Mouse (Mus musculus) adrenal gland, postnatal 14 days (tissue): ENCODE measurements at regions not wholly inside any gene's neighbourhood (a gene's known extent, or its start where the extent isn't known, plus 50 kb on each side); places are given as distances from the start of the nearest gene placed in this dataset.

ENCODE experiments used
- DNase-seq: peaks from one replicate; pipeline ENCODE4 v3.0.0; 2021; ENCODE audit warnings: mixed read lengths

DNA sequence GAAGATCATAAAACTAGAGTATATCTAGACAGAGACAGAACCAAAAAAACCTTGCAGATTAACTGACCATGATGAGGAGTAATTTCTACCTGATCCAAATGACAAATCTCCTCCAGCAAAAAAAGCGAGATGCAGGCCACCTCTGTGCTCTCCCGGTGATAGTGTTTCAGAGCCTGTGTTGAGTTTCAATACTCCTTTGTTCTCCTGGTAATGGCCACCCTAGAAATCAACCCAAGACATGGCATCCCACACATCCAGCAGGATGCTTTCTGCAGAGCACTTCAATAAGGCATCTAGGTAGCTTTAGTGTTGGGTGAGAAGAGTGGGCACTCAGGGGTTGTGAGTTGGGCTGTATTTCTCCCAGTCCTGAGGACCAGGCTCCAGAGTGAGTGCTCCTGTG is 371.3 kb upstream of the Sall1 start:
- DNase-seq = no peak

DNA sequence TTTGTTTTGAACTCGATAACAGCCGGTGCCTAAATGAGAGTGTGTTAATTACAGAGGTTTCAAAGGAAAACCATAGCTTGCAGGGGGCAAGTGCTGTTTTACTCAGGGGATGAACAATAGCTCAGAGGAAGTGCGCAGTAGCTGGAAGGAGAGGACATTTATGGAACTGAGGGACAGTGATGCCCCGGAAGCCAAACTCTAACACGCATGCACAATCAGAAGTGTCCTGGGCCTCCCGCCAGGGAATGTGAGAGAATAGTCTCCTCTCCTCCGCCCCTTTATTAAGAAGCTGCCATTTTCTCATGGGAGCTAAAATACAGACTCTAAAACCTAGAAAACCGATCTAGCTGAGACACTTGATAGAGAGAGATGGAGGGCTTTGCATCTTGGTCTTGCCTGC is 368.5 kb upstream of the Sall1 start:
- no peak for DNase-seq

DNA sequence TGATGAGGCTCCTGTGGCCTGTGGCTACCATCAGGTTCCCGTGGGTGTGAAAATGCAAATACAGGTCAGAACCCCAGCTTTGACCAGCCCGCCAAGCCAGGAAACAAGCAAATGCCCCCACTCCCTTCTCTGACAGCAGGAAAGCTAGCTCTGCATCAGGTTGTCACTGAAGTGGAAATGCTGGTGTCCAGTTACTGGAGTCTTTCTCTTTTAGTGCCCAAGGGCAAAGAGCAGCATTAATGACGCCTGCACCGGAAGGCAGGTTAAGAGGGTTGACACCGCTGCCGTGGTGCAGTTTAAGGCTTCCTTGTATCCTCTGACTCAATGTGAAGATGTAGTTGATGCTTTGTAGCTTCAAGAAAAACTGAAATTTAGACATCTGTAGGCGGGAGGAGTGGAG is 368.1 kb upstream of the Sall1 start:
- no peak for DNase-seq

DNA sequence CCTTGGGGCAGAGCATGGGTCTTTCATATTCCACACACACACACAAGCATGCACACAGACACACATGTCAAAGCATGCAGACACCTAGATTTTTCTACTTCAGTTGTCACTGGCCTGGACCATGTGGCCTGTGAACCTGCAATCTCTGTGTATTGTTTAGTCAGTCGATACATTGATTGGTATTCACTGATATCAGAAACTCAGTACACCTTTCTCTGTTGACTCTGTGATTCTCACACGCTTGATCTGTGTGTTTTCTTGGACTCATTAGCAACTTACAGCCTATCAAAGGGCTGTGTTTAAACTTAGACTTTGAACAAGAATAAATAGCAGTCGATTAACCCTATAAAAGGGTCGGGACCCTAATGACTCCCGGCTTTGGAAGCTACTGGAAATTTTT is 362.7 kb upstream of the Sall1 start:
- DNase-seq = no peak

DNA sequence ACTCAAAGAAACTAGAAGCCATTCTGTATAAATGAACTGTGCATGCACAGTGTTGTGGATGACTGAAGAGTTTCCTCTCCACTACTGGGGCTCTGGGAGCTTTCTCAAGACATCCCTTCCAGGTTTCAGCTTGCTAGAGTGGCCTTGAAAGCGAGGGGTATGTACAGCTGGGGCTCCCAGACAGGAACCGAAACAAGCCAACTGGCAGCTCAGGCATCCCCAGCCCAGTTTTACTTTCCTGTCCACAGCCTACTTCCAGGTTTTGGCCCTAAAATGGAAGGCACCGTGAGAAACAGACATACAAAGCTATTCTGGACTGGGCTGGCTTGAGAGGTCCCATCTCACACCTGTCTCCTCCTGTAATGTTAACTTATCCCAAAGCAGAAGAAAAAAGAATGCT is 360.3 kb upstream of the Sall1 start:
- DNase-seq = no peak

DNA sequence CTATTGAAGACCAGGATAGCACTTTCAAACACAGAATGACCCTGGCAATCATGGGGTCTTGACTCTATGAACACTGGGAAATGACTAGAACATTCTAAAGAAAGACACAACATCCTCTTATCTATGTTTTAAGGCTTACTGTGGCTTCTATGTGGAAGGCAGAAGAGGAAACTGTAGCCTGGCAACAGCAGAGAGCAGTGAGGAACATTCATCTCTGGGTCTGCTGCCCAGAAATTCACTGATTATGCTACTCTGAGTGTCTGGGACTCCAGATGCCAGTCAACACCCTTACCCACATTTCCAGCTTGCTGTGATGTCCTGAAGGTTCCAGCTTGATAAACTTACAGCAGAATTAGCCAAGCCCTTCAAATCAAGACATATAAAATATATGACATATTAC is 352.7 kb upstream of the Sall1 start:
- no peak for DNase-seq

DNA sequence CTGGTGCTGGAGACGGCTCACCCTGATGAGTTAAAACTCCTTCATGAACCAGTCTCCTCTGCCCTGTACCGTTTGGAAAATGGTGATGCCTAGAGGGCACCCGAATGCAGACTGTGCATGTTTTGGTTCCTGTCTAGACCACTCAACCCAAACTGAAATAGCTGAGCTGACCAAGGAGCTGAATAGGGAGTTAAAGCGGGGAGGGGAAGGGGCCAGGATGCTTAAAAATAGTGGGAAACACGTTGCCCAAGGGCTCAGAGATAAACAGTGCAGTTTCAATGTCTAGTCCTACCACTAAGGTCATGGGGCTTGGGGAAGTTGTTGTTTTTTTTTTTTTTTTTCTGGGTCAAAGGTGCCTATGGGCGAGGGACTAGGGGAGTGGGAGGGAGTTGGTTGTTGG is 348.8 kb upstream of the Sall1 start:
- DNase-seq = no peak

DNA sequence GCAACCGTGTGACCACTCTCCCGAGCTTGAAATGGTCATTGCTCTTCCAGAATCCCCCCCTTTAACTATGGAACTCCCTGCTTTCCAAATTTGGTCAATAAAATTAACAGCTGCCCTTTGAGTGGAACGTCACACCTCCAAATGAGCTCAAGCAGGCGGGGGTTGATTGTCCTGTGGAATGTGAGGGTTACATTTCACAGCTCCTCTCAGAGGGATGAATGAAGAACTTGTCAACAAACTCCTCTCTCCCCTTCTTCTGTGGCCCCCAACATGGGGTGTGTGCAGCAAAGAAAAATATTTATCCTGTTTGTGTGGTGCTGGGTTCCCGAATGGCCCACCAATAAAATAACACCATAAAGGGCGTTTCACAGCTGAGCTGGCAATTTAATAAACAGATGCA is 344.8 kb upstream of the Sall1 start:
- no peak for DNase-seq

DNA sequence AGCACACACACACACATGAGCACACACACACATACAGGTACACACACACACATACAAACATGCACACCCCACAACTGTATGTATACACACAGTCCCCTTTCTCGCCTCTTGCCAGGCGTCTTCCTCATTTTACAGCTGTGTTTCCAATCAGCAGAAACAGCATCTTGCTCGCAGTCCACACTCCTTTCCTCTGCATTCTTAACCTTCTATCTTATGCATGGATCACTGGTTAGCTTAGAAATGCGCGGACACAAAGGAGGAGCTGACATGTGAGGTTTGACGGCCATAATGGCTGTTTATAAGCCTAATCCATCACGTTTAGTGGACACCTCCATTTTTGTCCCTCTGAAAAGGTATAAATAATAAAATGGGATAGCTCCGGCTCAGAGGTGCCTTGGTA is 343.3 kb upstream of the Sall1 start:
- DNase-seq = no peak

DNA sequence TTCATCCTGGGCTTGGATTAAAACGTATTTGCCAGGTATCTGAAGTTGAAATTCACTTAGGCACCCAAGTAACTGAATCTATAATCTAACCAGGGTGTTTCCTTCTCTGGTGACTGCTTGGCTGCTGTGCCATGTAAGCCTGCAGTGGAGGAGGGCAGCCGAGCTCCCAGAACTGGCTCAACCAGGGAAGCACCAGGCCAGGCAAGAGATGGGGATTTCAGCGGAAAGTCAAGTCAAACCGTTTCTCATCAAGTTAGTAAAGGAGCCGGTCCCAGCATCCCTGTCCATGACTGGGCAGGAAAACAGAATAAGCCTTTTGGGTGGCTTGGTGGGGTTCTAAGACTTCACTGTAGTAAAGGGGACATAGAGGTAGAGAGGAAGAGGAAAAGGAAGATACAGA is 341.1 kb upstream of the Sall1 start:
- DNase-seq = no peak

DNA sequence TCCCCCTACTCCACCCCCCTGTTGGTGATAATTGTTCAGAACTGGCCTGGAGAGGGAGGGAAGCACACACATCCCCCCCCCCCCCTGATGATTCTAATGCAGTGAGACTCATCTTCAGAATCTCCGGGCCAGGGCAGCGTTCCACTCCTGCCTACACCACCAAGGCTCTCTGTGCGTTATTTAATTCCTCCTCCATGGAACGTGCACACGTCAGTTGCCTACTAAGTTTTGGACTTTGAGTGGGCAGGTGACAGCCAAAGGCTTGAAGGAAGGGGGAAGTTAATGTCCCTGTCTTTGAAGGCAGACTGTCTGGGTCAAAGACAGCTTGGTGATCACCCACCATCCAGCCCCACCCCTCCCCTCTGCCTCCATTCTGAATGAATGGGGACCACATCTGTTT is 339.8 kb upstream of the Sall1 start:
- DNase-seq = no peak

DNA sequence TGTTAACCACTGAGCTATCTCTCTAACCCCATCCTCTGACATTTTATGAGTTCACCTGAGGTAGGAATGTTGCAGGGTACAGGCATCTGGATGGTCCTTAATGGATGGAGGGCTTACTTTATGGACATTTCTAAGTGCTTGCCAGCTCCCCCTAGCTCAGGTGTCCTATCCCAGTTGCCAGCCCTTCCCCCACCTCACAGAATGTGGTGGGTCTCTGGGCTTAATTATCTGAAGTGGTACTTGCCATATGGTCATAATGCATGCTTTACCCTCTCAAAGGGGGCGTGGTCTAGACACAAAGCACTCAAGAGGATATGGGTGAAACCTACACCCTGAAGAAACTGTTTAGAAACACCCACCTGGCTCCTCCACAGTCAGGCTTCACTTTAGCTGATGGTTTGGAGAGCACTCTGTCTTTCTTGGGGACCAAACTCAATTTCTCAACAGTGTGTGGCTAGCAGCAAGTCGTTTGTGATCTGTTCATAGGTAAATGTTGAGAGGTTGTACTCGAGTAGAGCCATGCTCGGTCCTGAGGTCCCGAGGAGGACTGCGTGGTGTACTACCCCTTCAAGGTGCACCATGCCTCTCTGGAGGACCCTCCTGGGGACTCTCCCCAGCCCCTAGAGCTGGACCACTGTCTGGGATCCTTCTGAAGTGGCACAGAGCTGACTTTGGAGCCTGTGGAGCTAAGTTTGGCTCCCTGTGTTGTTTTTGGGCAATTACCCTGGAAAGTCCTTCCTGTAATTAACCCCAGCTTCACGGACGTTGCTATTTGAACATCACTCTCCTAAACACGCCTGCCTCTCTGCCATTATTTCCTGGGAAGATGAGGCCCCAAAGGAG is 338.8 kb upstream of the Sall1 start:
- DNase-seq = no peak

DNA sequence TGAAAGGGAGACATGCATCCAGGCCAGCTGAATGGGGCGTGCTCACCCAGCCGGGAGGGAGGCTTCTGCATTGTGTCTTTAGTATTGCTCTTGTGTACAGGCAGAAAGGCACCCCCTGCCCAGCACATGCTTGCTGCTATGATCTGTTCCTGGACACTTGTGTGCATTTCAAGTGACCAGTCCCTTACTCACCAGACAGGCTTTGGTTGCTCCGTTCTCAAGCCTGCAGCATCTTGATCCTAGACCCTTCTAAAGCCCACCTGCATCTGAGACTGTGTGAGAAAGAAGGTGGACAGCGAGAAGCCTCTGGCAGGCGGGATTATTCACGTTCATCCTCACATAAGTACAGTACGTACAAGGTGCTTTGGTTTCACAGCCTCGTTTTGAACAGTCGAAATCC is 336.5 kb upstream of the Sall1 start:
- no peak for DNase-seq

DNA sequence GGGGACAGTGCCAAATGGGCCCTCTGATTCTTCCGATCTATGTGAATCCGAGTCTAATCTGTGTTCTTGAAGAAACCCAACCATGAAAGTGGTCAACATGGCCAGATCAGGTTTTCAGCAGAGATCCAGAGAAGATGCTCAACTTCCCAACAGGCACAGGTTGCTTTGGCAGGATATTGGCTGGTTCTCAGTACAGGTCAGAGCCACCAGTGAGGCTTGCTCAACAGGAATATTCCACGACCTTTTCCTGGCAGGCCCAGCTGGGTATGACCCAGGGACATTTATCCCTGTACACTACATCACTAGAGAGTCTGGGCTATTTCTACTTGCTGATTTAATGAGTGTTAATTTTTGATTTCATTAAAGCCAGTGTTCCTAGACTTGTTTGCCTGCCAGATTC is 328.8 kb upstream of the Sall1 start:
- no peak for DNase-seq

DNA sequence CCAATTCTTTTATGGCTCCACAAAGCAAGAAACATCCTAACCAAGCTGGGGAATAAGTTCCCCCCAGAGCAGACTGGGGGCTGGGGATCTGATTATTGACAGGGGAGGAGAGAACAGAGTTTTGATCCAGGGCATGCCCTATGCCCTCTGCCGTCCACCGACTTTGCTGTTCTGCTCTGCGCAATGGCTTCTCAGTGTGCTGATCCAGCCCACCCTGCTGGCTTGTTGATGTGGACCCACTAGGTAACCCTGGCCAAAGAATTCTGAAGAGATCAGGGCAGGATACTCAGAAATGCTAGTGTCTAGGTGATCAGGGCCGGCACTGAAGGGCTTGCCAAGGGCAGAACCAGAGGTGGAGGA is 327.8 kb upstream of the Sall1 start:
- no peak for DNase-seq

DNA sequence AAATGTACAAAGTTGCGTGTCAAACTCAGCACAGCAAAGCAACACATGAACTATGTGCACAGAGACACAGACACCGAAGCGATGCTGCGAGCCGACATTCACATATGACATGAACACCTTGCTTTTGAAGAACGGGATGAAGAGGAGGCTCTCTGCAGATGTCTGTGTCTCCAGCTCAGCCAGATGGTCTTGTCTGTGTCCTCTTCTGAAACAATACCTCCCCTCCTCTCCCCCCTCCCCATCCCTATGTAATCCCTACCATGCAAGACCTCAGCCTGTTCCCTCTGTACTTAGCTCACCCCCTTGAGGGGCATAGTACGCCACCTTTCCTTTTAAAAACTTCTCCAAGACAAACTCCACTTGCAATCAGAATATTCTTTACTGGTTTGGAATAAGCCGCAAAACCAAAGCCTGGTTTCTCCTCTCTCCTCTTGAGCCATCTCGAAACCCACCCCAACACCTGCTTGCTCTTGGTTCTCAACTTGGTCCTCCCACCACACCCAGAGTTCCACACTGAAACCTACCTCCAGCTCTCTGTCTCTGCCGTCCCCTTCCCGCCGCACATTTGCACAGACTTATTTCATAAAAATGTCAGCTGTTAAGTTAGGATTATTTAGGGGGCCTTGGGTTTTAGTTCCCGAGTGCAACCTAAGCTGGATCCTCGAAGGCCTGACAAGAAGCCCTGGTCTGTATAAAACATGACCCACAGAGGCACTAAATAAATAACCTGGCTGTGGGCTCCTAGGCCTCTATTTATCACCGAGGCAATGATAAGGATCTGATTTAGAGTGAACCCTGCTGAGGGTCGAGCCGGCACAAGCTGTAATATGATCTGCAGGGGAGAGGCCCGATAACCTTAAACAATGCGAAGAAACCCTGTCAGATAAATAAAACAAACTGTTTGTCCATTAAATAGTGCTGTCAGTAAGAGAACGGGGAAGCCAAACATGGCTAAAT is 327.1 kb upstream of the Sall1 start:
- no peak for DNase-seq

DNA sequence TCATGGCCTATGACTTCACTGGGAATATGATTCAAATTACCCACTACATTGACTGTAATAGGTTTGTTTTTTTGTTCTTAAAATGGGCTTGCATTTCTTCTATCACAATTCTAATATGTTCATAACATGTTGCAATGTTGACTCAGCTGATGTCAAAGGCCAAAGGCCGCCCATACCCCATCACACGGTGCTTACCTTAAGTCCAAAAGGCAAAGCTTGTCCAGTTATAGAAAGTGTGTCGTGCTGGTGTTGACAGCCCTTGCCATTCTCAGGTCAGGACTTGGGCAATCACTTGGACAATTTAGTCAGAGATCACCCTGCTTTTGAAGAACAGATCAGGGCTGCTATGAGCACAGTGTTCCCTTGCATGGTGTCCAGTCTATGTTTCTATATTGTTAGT is 321.5 kb upstream of the Sall1 start:
- DNase-seq = no peak

DNA sequence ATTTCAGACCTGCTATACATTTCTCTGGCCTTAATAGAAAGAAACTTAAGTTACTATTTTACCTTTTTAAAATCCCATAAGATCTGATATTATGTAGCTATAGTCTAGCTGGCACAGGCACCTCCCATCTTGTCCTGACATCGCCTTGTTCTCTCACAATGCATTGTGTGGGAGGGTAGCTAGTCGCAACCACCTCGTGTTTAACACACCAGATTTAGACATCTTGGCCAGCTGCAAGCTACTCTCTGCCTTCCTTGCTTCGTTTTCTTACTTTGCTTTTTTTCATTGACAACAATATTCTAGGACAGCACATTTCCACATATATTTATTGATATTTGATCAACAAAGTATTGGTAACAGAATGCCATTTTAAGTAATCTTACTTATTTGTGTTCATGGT is 314.4 kb upstream of the Sall1 start:
- DNase-seq = no peak

DNA sequence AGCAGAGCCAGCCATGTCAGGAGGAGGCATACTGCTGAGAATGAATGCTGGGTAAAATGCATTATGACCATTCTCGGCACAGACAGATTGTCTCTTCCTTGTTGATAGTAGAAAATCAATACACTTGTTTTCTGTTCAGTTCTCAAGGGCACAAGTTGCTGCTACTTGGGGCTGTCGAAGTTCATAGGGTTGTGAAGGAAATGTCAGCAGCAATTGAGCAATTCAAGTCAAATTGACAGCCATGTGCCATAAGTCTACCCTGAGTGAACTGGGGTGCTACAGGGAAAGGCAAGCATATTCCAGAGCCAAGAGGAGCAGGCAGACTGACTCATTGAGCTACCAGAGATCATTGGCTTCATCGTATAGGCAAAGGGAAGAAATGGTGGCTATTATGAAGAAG is 301.6 kb upstream of the Sall1 start:
- no peak for DNase-seq

DNA sequence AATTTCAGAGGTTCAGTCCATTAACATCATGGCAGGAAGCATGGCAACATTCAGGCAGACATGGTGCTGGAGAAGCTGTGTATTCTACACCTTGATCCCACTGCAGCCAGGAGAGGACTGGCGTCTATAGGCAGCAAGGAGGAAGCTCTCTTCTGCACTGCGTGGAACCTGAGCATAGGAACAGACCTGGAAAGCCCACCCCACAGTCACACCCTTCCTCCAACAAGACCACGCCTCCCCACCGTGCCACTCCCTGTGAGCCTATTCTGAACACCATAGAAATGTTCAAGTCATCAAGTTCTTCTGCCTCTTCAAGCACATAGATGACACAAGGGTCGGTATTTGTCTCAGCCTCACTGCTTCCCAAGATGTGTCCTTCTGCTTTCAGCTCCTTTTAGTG is 297.7 kb upstream of the Sall1 start:
- DNase-seq = no peak

DNA sequence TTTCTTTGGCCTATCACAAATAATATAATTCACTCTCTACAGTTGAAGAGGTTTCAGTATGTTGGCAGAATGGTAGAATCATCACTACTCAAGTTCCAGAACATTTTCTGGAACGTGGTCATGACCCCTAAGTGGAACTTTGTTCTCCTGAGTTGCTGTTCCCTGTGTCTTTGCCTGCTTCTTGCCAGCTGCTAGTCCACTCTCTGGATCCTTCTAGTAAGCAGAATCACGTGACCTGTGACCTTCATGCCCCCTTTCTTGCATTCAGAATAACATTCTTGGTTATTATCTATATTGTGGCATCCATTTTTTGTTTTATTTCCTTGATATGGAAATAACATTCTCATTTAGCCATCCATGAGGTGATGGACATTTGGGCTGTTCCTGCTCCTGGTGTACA is 291.5 kb upstream of the Sall1 start:
- DNase-seq = no peak

DNA sequence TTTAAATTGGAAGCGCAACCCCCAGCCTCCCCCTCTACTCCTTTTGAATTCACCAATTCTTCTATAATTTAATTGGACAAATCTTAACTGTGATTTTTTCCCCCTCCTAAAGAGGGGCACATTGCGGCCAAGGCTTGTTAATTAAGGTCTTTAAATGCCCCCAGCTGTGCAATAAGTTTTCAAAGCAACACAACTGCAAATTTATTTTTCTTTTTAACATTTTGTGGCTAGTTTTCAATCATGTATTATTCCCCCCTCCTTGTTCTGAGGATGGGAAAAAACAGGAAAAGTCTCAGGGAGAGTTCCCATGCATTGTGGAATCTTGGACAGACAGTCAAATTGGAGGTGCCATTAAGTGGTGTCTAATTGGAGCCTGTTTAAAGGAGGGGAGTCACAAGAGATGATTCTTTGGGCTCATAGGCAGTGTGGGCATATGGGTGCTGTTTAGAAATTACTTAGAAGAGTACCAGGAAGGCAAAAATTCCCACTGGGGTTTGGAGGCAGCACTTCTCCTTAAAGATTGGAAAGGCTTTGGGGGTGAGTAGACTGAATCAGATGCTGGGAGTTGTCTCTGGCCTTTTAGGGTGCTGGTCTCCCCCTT is 281.9 kb upstream of the Sall1 start:
- DNase-seq = no peak

DNA sequence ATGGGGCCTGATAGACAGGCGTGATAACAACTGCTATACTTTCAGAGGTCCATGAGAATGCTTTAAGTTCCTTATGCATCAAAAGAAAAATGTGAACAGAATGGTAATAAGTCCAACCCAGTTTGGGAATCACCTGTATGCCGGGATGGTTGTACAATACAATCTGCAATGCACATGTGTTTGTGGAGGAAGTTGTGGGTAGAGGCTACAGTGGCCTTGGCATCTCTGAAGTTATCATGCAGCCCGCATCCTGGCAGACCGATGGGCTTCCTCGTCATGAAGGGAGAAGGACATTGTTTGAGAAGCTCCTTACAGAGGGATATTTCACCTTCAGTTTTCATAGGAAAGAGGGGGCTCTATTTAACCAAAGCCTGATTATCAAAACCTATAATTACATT is 281.3 kb upstream of the Sall1 start:
- DNase-seq = no peak
